Mouse (Mus musculus) E14TG2a.4 (cell line): ENCODE data around the gene Car11.

Experiments
- CTCF ChIP-seq: conservative IDR thresholded peaks from 2 replicates; pipeline ENCODE4 v1.5.1; 2014; ENCODE audit warnings: low read length
- NANOG ChIP-seq: IDR thresholded peaks from 2 replicates; pipeline ENCODE4 v1.6.1; 2014; ENCODE audit warnings: borderline replicate concordance, low read length, mixed read lengths
- POU5F1 ChIP-seq: IDR thresholded peaks from 2 replicates; pipeline ENCODE4 v1.6.1; 2014; ENCODE audit warnings: low read length, borderline replicate concordance

GRCm38 (mm10) chr7:45700301-45701015 lies 815 bp downstream of the Car11 start:
- TF ChIP-seq CTCF (no peak), NANOG (no peak), POU5F1 (0 out of 2 replicates have a peak, but pooled peaks have one; percentile 10)
